Mouse (Mus musculus): ENCODE results near the gene Dnase2b.

Gene Dnase2b

DNA sequence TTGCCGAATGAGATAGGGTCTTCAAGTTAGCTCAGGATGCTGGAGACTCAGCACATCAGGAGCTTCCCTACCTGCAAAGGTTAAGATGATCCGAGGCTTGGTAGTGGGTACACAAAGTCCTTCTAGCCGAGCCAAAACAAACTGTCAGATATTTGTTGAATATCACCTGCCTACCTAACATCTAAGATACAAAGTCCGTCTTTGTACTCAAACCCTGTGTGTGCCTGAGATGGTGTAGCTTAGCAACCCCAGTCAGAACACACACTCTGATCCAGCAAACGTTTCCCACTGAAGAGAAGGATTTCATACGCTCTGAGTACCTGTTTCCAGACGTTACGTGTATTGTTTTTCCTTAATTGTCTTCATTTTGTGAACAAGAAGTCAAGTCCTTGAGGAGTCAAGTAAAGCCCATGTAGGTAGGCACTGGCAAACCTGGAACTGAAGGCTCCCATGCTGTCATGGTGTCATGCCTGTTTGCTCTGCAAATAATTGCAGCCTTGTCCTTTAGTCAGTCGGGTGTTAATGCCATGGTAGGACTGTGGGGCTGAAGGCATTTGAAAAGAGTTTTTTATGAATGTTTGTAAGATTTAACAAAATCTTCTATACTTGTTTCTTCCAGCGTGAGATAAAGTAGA lies 45.1 kb downstream of the Dnase2b start, which contains the start of gene Uox:
Gene Uox (plus strand): TSS at position 279 of the 635 bp plus-strand sequence.
- in situ Hi-C loops (cut with MboI), result loop anchor here (25.0 kb wide), 1 partner anchor 217 kb away; no protein-coding TSS in a partner anchor

DNA sequence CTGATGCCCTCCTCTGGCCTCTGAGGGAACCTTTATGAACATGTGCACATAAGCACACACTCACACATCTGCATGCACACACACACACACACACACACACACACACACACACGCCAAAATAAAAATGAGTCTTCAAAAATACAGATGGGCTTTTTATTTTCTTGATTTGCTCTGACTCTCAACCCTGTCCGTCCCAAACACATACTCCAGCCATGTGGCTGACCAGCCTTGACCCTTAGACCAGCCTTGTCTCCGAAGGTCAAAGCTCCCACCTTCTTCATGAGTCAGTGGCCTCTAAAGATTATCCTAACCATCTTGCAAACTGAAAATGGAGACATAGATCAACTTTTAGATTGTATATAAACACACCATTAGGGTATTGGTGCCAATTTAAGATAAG lies 45.8 kb downstream of the Dnase2b start:
- in situ Hi-C loops (cut with MboI), result loop anchor here (25.0 kb wide), 1 partner anchor 218 kb away; no protein-coding TSS in a partner anchor

DNA sequence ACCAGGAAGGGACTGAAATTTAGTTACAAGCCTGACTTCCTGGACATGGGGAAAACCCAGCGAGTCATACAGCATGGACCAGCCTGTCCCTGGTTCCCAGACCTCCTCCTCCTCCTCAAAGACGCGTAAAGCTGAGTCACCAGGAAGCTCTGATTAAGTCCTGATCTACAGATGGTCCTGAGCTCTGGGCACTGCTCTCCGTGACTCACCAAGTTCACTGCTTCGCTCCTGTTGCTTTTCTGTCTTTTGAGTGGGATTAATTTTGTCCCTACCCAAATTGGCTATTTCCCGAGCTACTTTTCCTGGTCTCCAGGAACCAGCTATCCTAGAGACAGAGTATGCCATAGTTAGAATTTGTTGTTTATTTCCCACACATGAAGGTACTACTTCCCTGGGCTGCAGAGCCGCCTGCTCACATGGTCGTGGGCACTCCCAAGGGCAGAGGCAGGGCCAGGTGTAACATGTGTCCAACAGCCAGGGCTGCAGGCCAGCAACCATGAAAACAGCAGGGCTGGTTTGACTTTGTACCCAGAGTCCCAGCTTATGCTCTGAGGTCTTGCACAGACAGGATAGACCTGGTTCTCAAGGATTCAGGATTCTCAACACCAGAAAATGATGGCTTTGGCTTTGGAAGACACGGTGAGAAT lies 47.4 kb downstream of the Dnase2b start:
- in situ Hi-C loops (cut with MboI), result loop anchor here (25.0 kb wide), 1 partner anchor 219 kb away; no protein-coding TSS in a partner anchor

DNA sequence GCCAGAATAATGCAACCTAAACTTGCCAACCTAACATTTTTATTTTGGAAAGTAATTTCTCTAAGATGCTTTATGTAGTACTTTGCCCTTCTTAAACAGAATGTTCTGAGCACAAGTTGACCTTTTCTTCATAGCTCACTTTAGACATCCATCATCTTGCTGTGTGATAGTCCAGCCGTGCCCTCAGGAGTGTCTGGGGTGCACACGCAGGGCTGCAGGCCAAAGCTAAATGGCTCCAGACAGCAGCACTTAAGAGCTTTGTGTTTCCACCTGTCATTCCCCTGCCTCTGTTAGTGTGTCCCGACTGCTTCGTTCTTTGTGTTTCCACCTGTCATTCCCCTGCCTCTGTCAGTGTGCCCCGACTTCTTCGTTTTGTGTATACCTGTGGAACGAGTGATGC lies 48.0 kb downstream of the Dnase2b start:
- in situ Hi-C loops (cut with MboI), result loop anchor here (25.0 kb wide), 1 partner anchor 220 kb away; no protein-coding TSS in a partner anchor

DNA sequence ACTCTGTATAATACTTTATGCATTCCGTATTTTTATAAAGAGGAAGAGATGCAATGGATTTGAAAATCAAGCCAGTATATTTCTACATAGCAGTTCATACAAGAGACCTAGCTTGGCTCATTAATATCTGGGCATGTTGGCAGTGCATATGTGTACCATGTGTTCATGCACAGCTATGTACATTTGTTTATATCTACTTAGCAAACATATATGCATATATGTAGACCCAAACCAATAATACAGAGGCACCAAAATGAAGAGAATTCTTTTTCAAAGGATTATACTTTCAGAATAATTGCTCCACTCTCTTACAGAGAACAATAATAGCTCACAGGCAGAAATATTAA lies 50.4 kb downstream of the Dnase2b start:
- in situ Hi-C loops (cut with MboI), result loop anchor here (25.0 kb wide), 1 partner anchor 222 kb away; no protein-coding TSS in a partner anchor

DNA sequence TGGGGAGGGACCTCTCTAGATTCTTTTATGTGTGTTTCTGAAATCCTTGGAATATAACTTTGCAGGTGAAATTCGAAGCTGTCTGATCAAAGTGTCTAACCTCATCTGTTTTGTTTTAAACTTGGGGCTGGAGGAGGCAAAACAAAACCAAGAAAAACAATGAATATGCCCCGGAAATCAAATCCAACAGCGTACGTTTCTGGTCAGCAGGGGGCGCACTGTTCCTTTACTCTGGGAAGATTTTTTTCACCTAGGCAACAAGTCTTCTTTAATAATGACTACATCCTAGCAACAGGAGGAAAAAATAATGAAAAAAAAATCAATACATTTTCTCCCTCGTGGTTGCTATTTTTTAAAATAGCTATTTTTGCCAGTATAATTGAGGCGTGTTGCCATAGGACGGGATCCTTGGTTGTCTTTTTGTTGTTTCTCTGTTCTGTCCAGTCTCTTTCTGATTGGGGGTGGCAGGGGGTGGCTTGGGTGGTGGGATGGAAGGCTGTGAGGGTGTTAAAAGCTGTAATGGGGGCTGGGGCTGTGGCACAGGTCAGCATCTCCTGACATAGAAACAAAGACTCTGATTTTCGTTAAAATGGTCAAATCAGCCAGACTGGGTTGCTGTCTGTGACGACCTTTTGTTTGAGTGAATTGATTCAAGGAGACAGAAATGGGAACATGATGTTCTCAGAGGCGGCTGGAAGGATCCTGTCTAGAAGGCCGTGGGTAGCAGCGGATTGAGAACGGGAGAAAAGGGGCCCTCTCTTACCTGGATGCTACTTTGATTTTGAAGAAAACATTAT lies 50.9 kb downstream of the Dnase2b start:
- in situ Hi-C loops (cut with MboI), result loop anchor here (25.0 kb wide), 1 partner anchor 223 kb away; no protein-coding TSS in a partner anchor

DNA sequence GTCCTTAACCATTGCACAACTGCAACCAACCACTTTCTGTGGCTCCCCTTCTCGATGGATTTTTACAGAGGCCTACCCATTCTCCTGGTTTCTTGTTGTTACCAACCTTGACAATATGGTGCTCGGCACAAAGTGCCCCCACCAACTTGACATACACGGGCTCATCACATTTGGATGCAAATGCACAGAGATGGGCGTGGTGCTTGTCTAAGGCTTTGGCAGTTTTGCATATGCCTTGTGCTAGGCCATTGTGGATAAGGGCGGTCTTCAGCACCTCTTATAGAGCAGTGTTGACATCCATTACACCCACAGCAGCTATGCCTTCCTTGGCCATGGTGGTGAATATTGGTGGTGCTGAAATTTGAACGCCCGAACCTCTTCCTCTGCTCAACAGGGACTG lies 52.5 kb downstream of the Dnase2b start:
- in situ Hi-C loops (cut with MboI), result loop anchor here (25.0 kb wide), 1 partner anchor 224 kb away; no protein-coding TSS in a partner anchor

DNA sequence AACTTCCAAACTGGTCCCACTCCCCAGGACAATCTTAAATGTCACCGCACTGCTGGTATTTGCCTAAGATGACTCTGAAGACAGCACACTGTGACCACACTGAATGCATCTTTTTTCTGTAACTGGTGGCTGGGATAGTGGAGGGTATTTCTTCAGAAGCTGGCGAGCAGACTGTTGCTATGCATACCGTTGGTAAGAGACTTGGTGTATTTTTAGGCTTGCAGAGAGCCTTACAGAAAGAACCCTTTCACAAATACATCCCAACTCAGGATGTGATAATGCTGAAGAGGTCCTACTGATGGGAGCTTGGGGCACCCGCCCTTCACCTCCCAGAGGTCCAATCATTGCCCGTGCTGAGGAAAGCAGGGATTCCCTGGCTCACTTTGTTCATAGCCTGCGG lies 57.9 kb downstream of the Dnase2b start:
- in situ Hi-C loops (cut with MboI), result loop anchor here (25.0 kb wide), 1 partner anchor 230 kb away; no protein-coding TSS in a partner anchor

DNA sequence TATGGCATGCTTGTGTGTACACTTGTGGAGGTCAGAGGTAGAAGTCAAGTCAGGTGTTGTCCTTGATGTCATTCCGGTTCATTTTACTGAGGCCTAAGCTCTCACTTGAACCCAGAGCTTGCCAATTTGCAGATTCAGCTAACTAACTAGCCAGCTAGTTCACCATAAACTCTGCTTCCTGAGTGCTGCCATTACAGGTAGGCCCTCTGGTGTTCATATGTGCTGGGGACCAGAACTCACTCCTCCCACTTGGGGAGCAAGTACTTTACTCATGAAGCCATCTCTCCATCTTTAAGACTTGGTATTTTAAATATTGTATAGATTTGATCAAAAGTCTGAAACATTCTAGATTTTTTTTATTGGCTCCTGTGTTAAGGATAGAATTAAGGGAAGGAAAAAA lies 58.8 kb downstream of the Dnase2b start:
- in situ Hi-C loops (cut with MboI), result loop anchor here (25.0 kb wide), 1 partner anchor 231 kb away; no protein-coding TSS in a partner anchor

DNA sequence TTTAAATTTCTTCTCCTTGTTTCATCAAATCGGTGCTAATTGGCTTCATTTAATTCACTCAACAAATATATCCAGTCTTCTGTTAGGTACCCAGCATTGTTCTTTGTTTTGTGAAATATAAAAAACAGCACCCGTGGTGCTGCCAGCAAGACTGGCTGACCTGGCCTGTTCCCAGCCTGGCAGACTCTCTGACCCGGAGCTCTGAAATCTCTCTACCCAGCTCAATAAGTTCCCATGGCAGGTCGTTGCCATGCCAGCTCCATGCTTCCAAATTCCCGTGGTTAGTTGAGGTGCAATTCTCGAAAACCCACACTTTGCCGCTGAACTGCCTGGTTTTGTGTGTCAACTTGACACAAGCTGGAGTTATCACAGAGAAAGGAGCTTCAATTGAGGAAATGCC lies 60.6 kb downstream of the Dnase2b start:
- in situ Hi-C loops (cut with MboI), result loop anchor here (25.0 kb wide), 1 partner anchor 232 kb away; no protein-coding TSS in a partner anchor

DNA sequence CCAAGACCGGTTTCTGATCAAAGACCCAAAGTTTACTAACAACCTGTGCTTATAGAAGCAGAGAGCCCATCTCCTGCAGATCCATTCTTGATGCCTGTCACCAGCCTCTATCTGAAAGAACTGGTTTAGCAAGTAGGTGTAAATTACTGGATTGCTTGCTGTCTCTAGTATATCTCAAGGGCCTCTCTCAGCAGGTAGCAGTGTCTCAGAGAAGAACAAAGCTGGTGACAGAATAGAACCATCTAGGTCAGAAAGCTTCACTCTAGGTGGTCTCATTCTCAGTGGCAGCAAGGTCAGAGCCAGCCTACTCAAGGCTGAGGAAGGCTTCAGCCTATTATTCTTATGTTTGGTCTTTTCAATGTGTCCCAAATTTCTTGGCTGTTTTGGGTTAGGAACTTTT lies 71.8 kb downstream of the Dnase2b start:
- in situ Hi-C loops (cut with MboI), result no loop called here

DNA sequence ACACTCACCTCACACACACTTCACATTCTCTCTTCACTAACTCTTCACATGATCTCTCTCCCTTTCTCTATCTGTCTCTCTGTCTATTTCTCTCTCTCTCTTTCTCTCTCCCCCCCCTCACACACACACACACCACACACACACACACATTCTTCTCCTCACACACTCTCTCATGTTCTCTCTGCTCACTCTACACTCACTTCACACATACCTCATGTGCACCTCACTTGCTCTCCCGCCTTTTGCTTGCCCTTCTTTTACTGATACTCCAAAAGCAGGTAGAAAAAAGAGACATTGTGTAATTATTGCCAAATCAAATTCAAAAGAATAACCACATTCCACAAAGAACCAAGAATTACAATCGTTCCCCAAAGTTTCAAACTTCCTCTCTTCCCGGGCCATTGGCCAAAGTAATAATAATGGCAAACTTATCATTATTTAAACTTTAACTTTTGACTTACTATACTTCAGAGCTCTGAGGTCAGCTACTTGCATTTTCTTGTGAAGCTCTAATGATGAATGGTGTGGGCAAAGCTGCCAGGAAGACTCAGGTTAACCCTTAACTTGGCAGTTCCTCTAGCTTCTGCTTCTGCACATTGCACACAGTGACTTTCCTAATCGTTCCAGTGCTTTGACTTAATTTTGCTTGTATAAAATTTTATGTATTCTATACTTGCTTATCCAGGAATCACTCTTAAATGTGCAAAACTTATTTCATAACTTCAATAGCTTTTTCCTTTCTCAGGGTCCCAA lies 74.7 kb downstream of the Dnase2b start:
- in situ Hi-C loops (cut with MboI), result no loop called here

DNA sequence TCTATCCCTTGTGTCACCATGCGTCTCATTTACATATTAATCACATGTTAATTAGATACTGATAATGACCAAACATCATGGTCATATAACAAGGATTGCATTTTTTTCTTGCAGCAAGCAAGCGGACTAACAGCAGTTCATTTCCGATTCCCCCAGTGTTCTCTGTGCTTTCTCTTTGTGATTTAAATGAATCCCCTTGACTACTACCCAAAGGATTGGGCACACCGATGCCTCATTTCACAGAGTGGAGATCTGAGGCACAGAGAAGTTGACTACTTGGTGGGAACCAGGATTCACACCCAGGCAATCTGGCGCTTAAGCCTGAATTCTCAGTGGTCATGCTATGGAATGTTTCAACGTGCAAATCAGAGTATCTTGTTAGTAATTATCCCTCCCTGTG lies 80.4 kb downstream of the Dnase2b start:
- in situ Hi-C loops (cut with MboI), result no loop called here

All from mature B cell (primary cell).